Comparison of ENCODE assay signal across 13 mouse cellular contexts in the genomic region with DNA sequence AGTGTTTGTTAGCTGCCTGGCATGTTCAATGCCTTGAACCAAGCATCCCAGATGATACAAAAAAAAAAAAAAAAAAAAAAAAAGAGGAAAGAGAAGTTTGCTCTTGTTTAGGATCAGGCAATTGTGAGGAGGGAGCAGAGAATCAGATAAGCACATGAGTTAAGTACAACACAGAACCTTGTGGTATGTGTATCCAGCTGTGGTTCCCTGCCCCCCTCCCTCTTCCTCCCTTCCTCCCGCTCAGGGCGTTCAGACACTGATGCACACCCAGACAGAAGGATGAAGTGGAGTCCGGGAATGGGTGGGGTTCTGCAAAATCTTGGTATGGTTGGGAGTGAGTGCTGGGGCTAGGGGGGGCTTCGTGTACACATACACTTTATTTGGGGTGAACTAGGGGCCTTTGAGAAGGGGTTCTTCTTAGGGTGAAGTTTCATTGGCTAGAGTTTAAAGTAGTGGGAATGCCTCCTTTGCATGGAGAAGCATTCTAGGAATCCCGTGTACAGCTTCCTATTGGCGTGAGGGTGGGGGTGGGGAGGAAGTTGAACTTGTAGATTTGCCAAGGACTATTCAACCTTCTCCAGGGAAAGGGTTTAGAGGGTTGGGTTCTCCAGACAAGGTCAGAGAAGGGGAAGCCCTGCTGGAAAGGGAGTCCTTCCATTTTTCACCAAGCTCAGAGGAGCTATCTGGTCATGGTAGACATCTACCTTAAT. TPM values are rescaled to one million over a fixed set of nuclear protein-coding genes. Genes with fewer than 3 reads are reported as not detected.
A peak's percentile ranks its signal among the peaks of the same experiment; 100 is the strongest.
DNase-seq lines count a peak whose midpoint lies in the region; ATAC-seq and TF ChIP-seq lines count a peak whose summit lies in the region.
"Had no signal": no experiment of that assay in that cellular context is flagged by ENCODE, and none has a peak within 500 bp of the region (broad histone marks: within the 10 kb centered on the region; RNA-seq: fewer than 3 reads in every experiment).

No protein-coding gene starts in this region.

- H3K4me2 ChIP-seq in heart, postnatal 0 days (ENCODE audit: low read depth, low read length) = 0 out of 2 replicates have a peak overlapping the region, but pooled peaks have one; percentile 1
- H3K4me2 ChIP-seq in midbrain, embryonic 11.5 days = no peak overlapping the region
- no peak overlapping the region for H3K4me2 ChIP-seq in midbrain, embryonic 13.5 days (replicated peaks)
- peak overlapping the region; percentile 12; the same call in 1 of the 2 replicates for H3K4me2 ChIP-seq in embryonic facial prominence, embryonic 13.5 days
- H3K4me2 ChIP-seq: liver, embryonic 11.5 days had no signal

- H3K4me1 ChIP-seq in heart, postnatal 0 days (ENCODE audit: control insufficient read depth, insufficient read depth) = peaks cover 10% of the 10 kb centered on the region
- no peaks in the 10 kb centered on the region for H3K4me1 ChIP-seq in midbrain, embryonic 11.5 days (ENCODE audit: control insufficient read depth, insufficient read depth, low read length)
- no peaks in the 10 kb centered on the region for H3K4me1 ChIP-seq in midbrain, embryonic 13.5 days (replicated peaks)
- peaks cover 15% of the 10 kb centered on the region for H3K4me1 ChIP-seq in embryonic facial prominence, embryonic 13.5 days

- H3K4me3 ChIP-seq in heart, postnatal 0 days (ENCODE audit: low read depth, low read length) = no peak overlapping the region
- H3K4me3 ChIP-seq in midbrain, embryonic 11.5 days (ENCODE audit: low read depth, low read length) = no peak overlapping the region
- H3K4me3 ChIP-seq in midbrain, embryonic 13.5 days (replicated peaks) = no peak overlapping the region
- H3K4me3 ChIP-seq in embryonic facial prominence, embryonic 13.5 days = no peak overlapping the region

- peak; percentile 54 for DNase-seq in heart, postnatal 0 days (ENCODE audit: low spot score)
- DNase-seq in heart, postnatal 25 days (ENCODE audit: low spot score) = no peak
- peak; percentile 54 for DNase-seq in midbrain, embryonic 11.5 days (ENCODE audit: low spot score, missing footprints)
- peak; percentile 60 for DNase-seq in yolk sac, embryonic 10.5 days (ENCODE audit: low spot score)
- no peak for DNase-seq in right cerebral cortex, adult 2 months (ENCODE audit: low spot score in 2 of 2)
- DNase-seq: adrenal gland, postnatal 14 days; retina, postnatal 1 day; thymus, postnatal 4 days had no signal

- 33% methylated on average over 6 of the region's 6 CpGs for WGBS in heart, postnatal 0 days
- 84% methylated on average over 6 of the region's 6 CpGs for WGBS in midbrain, embryonic 11.5 days
- 80% methylated on average over 6 of the region's 6 CpGs for WGBS in midbrain, embryonic 13.5 days
- WGBS in embryonic facial prominence, embryonic 13.5 days = 50% methylated on average over 6 of the region's 6 CpGs

- H3K27ac ChIP-seq in heart, postnatal 0 days (ENCODE audit: low read depth) = 0 out of 2 replicates have a peak overlapping the region, but pooled peaks have one; percentile 38
- H3K27ac ChIP-seq in midbrain, embryonic 11.5 days (ENCODE audit: low read depth, low read length) = no peak overlapping the region
- no peak overlapping the region for H3K27ac ChIP-seq in midbrain, embryonic 13.5 days
- peak overlapping the region; percentile 55; the same call in 1 of the 2 replicates for H3K27ac ChIP-seq in embryonic facial prominence, embryonic 13.5 days

- H3K9me3 ChIP-seq in heart, postnatal 0 days (replicated peaks; ENCODE audit: control insufficient read depth, low read length) = peaks cover 9% of the 10 kb centered on the region; the same call in 1 of the 2 replicates
- H3K9me3 ChIP-seq in midbrain, embryonic 11.5 days (ENCODE audit: control insufficient read depth, low read length) = no peaks in the 10 kb centered on the region
- no peaks in the 10 kb centered on the region for H3K9me3 ChIP-seq in midbrain, embryonic 13.5 days
- no peaks in the 10 kb centered on the region for H3K9me3 ChIP-seq in embryonic facial prominence, embryonic 13.5 days

- intact Hi-C loops in heart, postnatal 25 days (cut with DNase I) = no loop called here

- peak; percentile 63 for ATAC-seq in heart, postnatal 0 days (ENCODE audit: insufficient read depth, low read depth)
- ATAC-seq in midbrain, embryonic 11.5 days (ENCODE audit: low FRiP score) = no peak
- no peak for ATAC-seq in midbrain, embryonic 13.5 days
- 0 out of 2 replicates have a peak, but pooled peaks have one; percentile 56 for ATAC-seq in embryonic facial prominence, embryonic 13.5 days (ENCODE audit: insufficient number of reproducible peaks, insufficient read depth, low FRiP score, low TSS enrichment, low read depth)
- ATAC-seq in megakaryocyte, adult 5-6 weeks (ENCODE audit: poor library complexity, severe bottlenecking) = no peak
- ATAC-seq: hindbrain, embryonic 16.5 days had no signal

- no peak overlapping the region for H3K9ac ChIP-seq in heart, postnatal 0 days (replicated peaks; ENCODE audit: low read depth, low read length)
- no peak overlapping the region for H3K9ac ChIP-seq in midbrain, embryonic 11.5 days (ENCODE audit: low read length)
- no peak overlapping the region for H3K9ac ChIP-seq in midbrain, embryonic 13.5 days (replicated peaks)
- no peak overlapping the region for H3K9ac ChIP-seq in embryonic facial prominence, embryonic 13.5 days

- H3K36me3 ChIP-seq in heart, postnatal 0 days (replicated peaks; ENCODE audit: control insufficient read depth, insufficient read depth, low read length) = no peaks in the 10 kb centered on the region
- no peaks in the 10 kb centered on the region for H3K36me3 ChIP-seq in midbrain, embryonic 11.5 days (ENCODE audit: control insufficient read depth, insufficient read depth, low read length)
- H3K36me3 ChIP-seq in midbrain, embryonic 13.5 days = no peaks in the 10 kb centered on the region
- H3K36me3 ChIP-seq in embryonic facial prominence, embryonic 13.5 days = no peaks in the 10 kb centered on the region

- H3K27me3 ChIP-seq in heart, postnatal 0 days (ENCODE audit: control insufficient read depth, insufficient read depth, low read length) = no peaks in the 10 kb centered on the region
- no peaks in the 10 kb centered on the region for H3K27me3 ChIP-seq in midbrain, embryonic 11.5 days (ENCODE audit: control insufficient read depth, insufficient read depth, low read length)
- no peaks in the 10 kb centered on the region for H3K27me3 ChIP-seq in midbrain, embryonic 13.5 days
- no peaks in the 10 kb centered on the region for H3K27me3 ChIP-seq in embryonic facial prominence, embryonic 13.5 days

- no peak for TF ChIP-seq CTCF in heart, postnatal 0 days (IDR thresholded peaks at IDR 0.05; ENCODE audit: low read depth)

- no peak for TF ChIP-seq EP300 in heart, postnatal 0 days (IDR thresholded peaks at IDR 0.05; ENCODE audit: low read depth)

RNA-seq across cellular contexts. Expression of a gene that starts 45.4 kb away (rescaled TPM):
- 12.8 and 21.8 TPM in 2 replicates for total RNA-seq in heart, postnatal 0 days (2014; rRNA removed; ENCODE audit: low replicate concordance)
- polyA plus RNA-seq in heart, postnatal 0 days (2015; fragmentation: Nextera tagmentation; extraction: Ambion mirVana) = 14.2 and 15.2 TPM in 2 replicates
- total RNA-seq in heart, postnatal 25 days (2021) = 10 to 100 TPM in 1 of 2 experiments, 1 to 10 TPM in 1; 9.9 to 11.5 TPM
- polyA plus RNA-seq in midbrain, embryonic 11.5 days (2014; fragmentation: Nextera tagmentation; extraction: Ambion mirVana) = 38.8 and 41.6 TPM in 2 replicates
- 30.7 and 30.9 TPM in 2 replicates for polyA plus RNA-seq in midbrain, embryonic 13.5 days (2015; fragmentation: Nextera tagmentation; extraction: Ambion mirVana)
- 34.5 and 38.6 TPM in 2 replicates for polyA plus RNA-seq in embryonic facial prominence, embryonic 13.5 days (2015; fragmentation: Nextera tagmentation; extraction: Ambion mirVana)
- 27.1 and 31.3 TPM in 2 replicates for total RNA-seq in megakaryocyte, adult 5-6 weeks (2015)
- total RNA-seq in megakaryocyte, adult 5-6 weeks (2017) = 23.4 and 30.3 TPM in 2 replicates

Comparison
In these comparisons a context has a peak if more than half of its experiments do, and no peak if none do; other contexts are left out.
1. DNase-seq: peak in heart, postnatal 0 days (single experiment), midbrain, embryonic 11.5 days (single experiment) and yolk sac, embryonic 10.5 days (single experiment); none in heart, postnatal 25 days (single experiment) and right cerebral cortex, adult 2 months (0 of 2).
2. ATAC-seq: peak in heart, postnatal 0 days (single experiment) and embryonic facial prominence, embryonic 13.5 days (single experiment); none in midbrain, embryonic 11.5 days (single experiment), midbrain, embryonic 13.5 days (single experiment) and megakaryocyte, adult 5-6 weeks (single experiment).
3. H3K27ac ChIP-seq: peak in heart, postnatal 0 days (single experiment) and embryonic facial prominence, embryonic 13.5 days (single experiment); none in midbrain, embryonic 11.5 days (single experiment) and midbrain, embryonic 13.5 days (single experiment).
4. H3K4me2 ChIP-seq: peak in heart, postnatal 0 days (single experiment) and embryonic facial prominence, embryonic 13.5 days (single experiment); none in midbrain, embryonic 11.5 days (single experiment) and midbrain, embryonic 13.5 days (single experiment).